Mouse (Mus musculus): ENCODE data around the gene Mto1.

- TF ChIP-seq CTCF (IDR thresholded peaks at IDR 0.05; ENCODE audit: low read depth) (no peak), EP300 (optimal IDR thresholded peaks at IDR 0.05) (no peak)
These were observed 65.9 kb downstream of the Mto1 start for GRCm38 (mm10) chr9:78513776-78514500.
